Mouse (Mus musculus) cerebellum, adult 11 months (tissue): Measurements from ENCODE around the gene St6galnac1.
A peak's percentile ranks its signal among the peaks of the same experiment; 100 is the strongest.
"Not testable (repeated sequence)": the region's sequence is repeated elsewhere in the genome, so short reads cannot be mapped to it uniquely, and the experiment has no call there.

ENCODE experiments used
- DNase-seq: peaks from one replicate; pipeline ENCODE4 v3.0.0; 2022

St6galnac1 gene

GRCm38 (mm10) chr11:116775407-116775806, at the start of gene St6galnac1:
Gene St6galnac1 (minus strand): TSS chr11:116775507.
- DNase-seq: no peak

GRCm38 (mm10) chr11:116823885-116824284, 48.6 kb upstream of the St6galnac1 start:
- DNase-seq: not testable (repeated sequence)

DNA sequence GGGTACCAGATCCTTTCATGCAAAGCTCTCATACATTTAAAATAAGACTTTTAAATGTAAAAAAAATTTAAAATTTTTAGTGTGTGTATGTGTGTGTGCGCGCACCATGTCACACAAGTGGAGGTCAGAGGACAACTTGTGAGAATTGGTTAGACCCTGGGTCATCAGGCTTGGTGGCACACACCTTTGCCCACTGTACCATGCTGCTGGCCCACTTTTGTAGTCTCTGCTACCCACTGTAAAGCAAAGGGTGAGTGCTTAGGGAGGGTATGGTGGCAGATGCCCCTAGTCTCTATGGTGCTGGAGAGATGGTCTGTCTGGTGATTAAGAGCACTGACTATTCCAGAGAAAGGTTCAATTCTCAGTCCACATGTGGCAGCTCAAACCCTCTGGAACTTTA, 47.9 kb upstream of the St6galnac1 start:
- no peak for DNase-seq

- no peak for DNase-seq
Measured at GRCm38 (mm10) chr11:116822626-116823025, 47.3 kb upstream of the St6galnac1 start.

DNA sequence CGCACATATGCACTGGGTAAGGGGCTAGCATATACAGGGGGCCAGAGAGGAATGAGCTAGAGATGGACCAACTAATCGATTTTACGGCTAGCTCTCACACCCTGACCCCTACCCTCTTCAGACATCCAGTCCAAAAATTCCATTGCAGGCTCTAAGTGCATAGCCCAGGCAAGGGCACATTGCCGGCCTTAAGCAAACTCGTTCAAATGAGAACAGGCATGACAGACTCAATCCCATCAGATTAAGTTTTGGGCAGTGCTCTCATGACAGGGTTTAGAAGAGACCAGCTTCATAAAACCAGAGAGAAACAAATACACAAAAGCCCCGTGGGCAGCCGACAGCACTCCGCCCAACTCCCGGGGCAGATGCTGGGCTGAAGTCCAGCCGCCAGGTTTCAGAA, 46.9 kb upstream of the St6galnac1 start:
- no peak for DNase-seq

- no peak for DNase-seq
Measured at GRCm38 (mm10) chr11:116821057-116821940, 46.0 kb upstream of the St6galnac1 start.

DNA sequence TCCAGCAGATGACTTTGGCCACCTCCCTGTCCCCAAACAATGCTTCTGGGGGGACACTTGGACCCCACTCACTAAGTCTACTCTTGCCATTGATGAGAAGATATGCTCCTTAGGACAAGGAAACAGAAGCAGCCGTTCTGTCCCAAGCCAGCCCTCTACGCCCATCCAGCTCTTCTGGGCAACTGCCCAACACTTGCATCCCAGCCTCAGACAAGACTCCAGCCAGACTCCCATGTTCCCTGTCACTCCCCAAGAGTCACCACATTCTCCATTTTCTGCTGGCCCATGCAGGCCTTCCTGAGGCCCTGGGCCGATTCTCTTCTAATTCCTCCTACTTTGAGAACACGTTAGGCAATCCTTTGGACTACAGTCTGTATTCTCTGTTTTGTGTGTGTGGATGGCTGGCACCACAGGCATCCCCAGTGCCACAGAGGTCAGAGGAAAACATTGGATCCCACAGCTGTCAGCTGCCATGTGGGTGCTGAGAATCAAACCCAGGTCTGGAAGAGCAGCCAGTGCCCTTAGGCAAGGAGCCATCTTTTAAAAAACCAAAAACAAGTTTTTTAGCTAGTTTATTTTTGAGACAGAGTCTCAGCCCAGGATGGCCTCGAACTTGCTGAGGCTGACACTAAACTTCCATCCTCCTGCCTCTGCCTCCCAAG, 44.8 kb upstream of the St6galnac1 start:
- DNase-seq: no peak

DNA sequence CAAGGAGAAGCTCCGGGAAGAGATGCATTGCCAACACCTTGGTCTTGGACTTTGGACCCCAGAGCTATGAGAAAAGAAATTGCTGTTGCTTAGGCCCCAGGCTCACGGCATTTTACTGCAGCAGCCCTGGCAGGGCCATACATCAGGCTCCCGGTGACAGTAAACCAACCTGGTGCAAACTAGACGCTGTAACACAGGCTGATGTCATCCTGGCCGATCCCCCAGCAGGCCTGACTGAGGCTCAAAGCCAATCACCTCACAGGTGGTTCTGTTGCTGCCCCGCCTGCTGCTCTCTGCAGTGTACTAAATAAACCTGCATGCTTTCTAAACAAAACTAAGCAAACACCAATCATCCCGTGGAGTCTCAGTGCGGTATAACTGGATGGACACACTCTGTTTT, 43.4 kb upstream of the St6galnac1 start:
- DNase-seq: no peak

- no peak for DNase-seq
Measured at GRCm38 (mm10) chr11:116817567-116817966, 42.3 kb upstream of the St6galnac1 start.

DNA sequence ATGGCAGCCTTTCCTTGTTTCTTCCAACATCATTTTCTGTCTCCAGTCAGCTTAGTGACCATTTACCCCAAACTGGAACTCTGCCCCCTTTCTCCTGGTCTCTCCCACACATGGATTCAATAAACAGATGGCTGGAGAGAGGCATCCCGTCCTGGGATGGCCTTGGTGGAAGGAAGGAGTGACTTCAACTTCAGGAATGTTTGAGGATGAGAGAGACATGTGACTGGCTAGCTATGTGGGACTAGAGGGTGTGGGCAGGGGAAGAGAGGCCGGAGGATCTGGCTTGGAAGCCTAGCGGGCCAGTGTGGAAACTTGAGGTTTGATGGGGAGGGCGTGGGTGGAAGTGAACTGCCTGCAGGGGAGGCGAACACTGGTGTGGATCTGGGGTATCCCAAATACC, 41.5 kb upstream of the St6galnac1 start:
- no peak for DNase-seq

DNA sequence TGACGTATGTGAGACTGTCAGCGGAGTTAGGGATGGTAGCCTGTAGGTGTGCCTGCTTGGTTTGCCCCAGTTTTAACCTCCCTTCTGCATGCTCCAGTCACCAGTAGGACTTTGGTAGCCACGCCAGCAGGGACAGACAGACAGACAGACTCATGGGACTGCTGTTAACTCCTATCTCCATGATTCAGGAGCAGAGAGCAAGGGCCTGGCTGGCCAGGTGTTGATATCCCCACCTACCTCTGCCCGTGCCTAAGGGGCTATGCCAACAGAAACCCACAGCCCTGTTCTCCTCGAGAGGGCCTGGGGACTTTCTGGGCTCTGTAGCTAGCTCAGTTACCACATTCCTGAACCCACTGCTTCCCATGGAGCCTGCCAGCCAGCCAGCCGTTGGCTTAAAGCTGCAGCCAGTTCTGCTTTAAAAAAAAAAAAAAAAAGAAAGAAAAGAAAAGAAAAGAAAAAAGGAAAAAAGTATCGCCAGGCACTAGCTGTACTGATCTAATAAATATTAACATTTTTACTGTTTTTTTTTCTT, 39.6 kb upstream of the St6galnac1 start:
- DNase-seq: no peak

DNA sequence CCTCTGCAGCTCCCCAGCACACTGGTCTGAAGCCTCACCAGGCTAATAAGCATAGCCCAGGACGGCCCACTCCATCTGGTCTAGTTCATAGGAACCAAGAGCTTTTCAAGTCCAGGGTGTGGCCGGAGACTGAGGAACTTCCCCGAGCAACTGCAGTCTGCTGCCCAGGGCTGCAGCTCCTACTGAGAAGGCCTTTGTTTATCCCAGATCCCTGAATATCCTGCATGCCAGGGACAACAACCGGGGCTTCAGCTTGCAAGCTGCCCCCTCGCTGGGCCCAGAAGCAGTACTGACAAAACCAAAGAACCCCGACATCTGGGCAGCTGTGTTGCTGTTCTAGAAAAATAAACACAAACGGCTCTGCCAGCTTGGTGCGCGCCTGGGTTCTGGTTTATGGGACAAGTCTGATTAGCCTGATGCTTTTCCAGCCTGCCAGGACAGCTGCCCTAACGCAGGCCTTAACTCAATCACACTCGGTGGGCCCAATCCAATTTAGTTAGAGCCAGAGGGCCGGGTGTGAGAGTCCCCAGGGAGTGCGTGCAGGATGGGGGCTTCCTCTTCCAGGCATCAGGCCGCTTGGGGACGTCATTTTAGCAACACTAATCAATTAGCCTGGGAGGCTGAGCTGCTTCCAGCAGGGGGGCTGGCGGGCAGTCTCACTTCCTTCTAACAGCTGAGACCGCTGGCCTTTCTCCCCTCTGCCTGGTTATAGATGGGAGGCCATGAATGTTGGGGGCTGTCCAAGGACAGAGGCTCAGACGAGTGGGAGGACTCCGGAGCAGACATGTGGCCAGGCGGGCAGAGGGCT, 39.0 kb upstream of the St6galnac1 start:
- no peak for DNase-seq

- no peak for DNase-seq
Measured at GRCm38 (mm10) chr11:116813610-116814009, 38.3 kb upstream of the St6galnac1 start.

GRCm38 (mm10) chr11:116812793-116813529, 37.7 kb upstream of the St6galnac1 start:
- no peak for DNase-seq

DNA sequence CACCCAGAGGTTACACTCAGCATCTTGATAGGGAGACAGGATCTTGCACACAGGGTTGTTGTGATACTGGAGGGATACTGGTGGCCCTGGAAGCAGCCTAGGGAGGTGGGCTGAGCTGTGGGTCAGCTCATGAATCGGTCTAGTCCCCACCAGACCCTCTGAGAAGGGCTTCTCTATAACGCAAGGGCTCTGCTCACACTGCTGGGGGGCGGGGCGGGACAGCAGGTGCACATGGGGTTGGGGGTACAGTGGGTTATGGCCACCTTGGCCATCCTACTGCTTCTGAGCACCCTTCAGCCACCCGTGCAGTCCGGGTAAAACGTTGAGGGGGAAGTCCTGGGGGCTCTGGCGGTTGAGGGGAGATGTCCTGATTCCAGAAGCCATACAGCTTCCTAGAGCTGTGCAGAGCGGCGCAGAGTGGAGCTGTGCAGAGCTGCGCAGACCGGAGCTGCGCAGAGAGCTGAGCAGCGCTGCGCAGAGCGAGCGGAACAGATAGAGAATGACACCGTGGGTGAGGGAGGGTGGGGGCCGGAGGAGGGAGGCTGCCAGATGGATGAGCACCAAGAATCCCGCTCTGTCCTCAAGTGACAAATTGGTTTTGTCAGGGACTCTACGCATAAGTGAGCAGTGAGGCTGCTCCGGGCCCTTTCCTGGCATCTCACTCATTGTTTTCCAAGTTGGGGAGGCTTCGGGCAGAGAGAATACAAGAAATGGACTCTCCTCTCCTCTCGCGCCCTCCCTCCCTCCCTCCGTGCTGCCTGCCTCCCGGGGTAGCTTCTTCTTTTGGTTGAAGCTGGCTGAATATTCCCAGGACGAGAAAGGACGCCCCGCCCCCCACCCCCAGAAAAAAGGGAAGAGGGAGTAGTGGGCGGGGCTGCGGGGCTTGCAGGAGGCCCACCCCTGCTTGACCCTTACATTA, 35.9 kb upstream of the St6galnac1 start:
- DNase-seq: peak; percentile 74

DNA sequence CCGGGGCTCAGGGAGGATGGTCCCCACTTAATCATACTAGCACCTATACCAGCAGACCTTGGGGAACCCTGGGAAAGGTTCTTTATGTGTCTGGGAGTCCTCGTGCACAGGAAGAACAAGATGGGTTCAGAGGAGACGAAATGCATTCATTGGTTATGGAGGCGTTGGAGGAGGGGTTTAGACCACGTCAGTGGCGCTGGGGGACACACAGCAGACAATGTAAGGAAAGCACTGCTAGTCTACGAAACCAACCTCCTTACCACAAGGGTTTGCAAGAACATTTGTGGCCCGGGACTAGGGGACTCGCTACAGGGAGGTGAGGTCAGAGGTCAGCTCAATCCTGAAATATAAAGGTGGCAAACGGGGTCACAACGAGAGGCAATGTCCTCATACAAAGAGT, 35.2 kb upstream of the St6galnac1 start:
- no peak for DNase-seq

DNA sequence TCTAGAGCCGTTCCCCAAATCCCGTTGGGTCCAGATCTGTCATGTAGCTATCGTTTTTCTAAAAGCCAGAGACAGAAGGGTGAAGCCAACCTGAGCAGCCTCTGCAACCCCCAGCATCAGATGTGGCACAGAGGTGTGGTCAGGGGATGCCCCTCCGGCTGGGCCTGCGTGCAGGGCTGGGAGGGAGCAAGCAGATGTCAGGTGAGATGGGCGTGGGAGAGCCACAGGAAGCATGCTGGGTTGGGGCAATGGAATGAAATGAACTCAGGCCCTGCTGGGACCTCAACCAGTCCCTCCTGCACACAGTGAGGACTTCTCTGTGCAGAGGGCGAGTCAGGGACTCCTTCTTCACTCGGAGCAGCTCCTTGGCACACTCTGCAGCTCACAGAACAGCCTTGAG, 34.2 kb upstream of the St6galnac1 start:
- DNase-seq: no peak

GRCm38 (mm10) chr11:116808811-116809395, 33.6 kb upstream of the St6galnac1 start:
- no peak for DNase-seq

DNA sequence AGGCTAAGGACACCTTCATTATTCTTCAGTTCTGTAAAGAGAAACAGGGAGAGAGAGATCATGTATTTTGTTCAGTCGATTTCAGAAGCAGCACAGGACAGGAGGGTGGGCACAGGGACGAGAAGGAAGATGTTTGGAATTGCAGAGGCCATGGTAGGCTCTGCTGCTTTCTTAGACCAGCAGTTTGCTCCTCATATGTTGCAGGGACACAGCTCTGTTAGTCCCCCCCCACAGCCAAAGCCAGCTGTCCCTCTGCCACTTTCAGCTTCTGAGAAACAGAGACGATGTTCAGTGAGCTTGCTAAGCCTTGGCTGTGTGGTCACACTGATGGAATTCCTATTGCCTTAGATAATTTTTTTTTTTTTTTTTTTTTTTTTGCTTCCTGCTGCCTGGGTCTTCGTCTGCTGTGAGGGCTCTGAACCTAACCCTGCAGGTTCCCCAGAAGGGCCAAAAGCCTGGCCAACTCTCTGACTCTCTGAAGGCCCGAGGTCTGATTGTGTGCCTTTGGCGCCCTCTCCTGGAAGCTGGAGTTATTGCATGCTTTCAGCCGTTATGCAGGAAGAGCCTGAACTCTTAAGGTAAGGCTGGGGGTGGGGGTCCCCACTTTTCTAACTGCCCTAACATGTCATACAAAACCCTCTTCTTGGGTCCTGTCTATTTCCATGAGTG, 32.8 kb upstream of the St6galnac1 start:
- DNase-seq: peak; percentile 84

DNA sequence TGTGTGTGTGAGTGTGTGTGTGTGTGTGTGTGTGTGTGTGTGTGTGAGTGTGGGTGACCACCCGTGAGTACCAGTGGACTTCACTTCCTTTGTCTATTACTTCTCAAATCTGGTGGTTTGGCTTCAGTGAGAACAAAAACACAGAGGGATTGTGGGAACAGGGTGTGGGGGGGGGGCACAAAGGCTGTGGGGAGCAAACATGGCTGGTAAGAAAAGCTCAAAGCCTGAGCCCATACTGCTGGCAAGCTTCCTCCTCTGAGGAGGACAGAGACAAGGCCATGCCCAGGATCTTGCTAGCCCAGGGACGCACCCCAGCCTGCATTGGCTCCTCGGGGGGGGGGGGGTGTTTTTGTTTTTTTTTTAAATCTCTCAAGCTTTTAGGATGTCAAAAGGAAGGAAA, 32.2 kb upstream of the St6galnac1 start:
- DNase-seq: no peak
